Mouse (Mus musculus): ENCODE measurements around the gene Oprl1. TPM values are rescaled to one million over a fixed set of nuclear protein-coding genes. Genes with fewer than 3 reads are reported as not detected.

Oprl1 gene
- total and polyA plus RNA-seq, 3 experiments: not detected

- H3K79me2 ChIP-seq (replicated peaks; ENCODE audit: control insufficient read depth, insufficient read depth, low read length): no peaks in the 10 kb centered on the region
- no peak overlapping the region for H3K4me3 ChIP-seq
- H3K27me3 ChIP-seq (ENCODE audit: control insufficient read depth, insufficient read depth, low read length): peaks cover 4% of the 10 kb centered on the region; the same call in 1 of the 2 replicates
- TF ChIP-seq POLR2A (IDR thresholded peaks at IDR 0.05; ENCODE audit: insufficient read depth, low read depth, low read length) (no peak), EP300 (IDR thresholded peaks at IDR 0.05; ENCODE audit: insufficient read depth, low read depth, low read length) (no peak), CTCF (IDR thresholded peaks at IDR 0.05) (no peak)
- H3K4me1 ChIP-seq (ENCODE audit: control insufficient read depth, insufficient read depth, low read length): peaks cover 17% of the 10 kb centered on the region
- H3K9ac ChIP-seq (ENCODE audit: low read depth, low read length): no peak overlapping the region; the same call in 1 of the 2 replicates
- DNase-seq: no peak
- H3K27ac ChIP-seq: peak overlapping the region; percentile 93
- 31% methylated on average over 1 of the region's 1 CpGs for WGBS
- peaks cover under 1% of the 10 kb centered on the region; the same call in 1 of the 2 replicates for H3K36me3 ChIP-seq (ENCODE audit: control insufficient read depth, insufficient read depth, low read length)
- intact Hi-C loops (cut with DNase I): loop anchor here (5.0 to 10.0 kb wide), 2 partner anchors 201 to 399 kb away; no protein-coding TSS in a partner anchor
Measured at GRCm38 (mm10) chr2:181673501-181673900, 41.3 kb upstream of the Oprl1 start.

GRCm38 (mm10) chr2:181674934-181675333 is 39.9 kb upstream of the Oprl1 start:
- no peaks in the 10 kb centered on the region for H3K36me3 ChIP-seq (ENCODE audit: control insufficient read depth, insufficient read depth, low read length)
- TF ChIP-seq EP300 (IDR thresholded peaks at IDR 0.05; ENCODE audit: insufficient read depth, low read depth, low read length): no peak
- no peak for TF ChIP-seq CTCF (IDR thresholded peaks at IDR 0.05)
- no peak for TF ChIP-seq POLR2A (IDR thresholded peaks at IDR 0.05; ENCODE audit: insufficient read depth, low read depth, low read length)
- H3K79me2 ChIP-seq (replicated peaks; ENCODE audit: control insufficient read depth, insufficient read depth, low read length): no peaks in the 10 kb centered on the region
- H3K4me1 ChIP-seq (ENCODE audit: control insufficient read depth, insufficient read depth, low read length): peaks cover 19% of the 10 kb centered on the region
- no peak overlapping the region for H3K9ac ChIP-seq (ENCODE audit: low read depth, low read length)
- peak overlapping the region; percentile 93 for H3K27ac ChIP-seq
- no peak for DNase-seq
- H3K4me3 ChIP-seq: peak overlapping the region; percentile 22; the same call in 1 of the 2 replicates
- H3K27me3 ChIP-seq (ENCODE audit: control insufficient read depth, insufficient read depth, low read length): peaks cover 4% of the 10 kb centered on the region; the same call in 1 of the 2 replicates
- intact Hi-C loops (cut with DNase I): loop anchor here (1.0 to 10.0 kb wide), 3 partner anchors 12 to 400 kb away; no protein-coding TSS in a partner anchor
- 68% methylated on average over 4 of the region's 4 CpGs for WGBS

- Histone ChIP-seq H3K4me1 (ENCODE audit: control insufficient read depth, insufficient read depth, low read length) (peaks cover 19% of the 10 kb centered on the region), H3K4me3 (peak overlapping the region; percentile 34), H3K79me2 (replicated peaks; ENCODE audit: control insufficient read depth, insufficient read depth, low read length) (no peaks in the 10 kb centered on the region), H3K36me3 (ENCODE audit: control insufficient read depth, insufficient read depth, low read length) (no peaks in the 10 kb centered on the region), H3K27me3 (ENCODE audit: control insufficient read depth, insufficient read depth, low read length) (peaks cover 4% of the 10 kb centered on the region; the same call in 1 of the 2 replicates), H3K27ac (peak overlapping the region; percentile 93), H3K9ac (ENCODE audit: low read depth, low read length) (peak overlapping the region; percentile 43)
- intact Hi-C loops (cut with DNase I): loop anchor here (1.0 to 10.0 kb wide), 2 partner anchors 12 to 401 kb away; no protein-coding TSS in a partner anchor
- WGBS: 3% methylated on average over 14 of the region's 14 CpGs
- DNase-seq: peak; percentile 82 to 91
- TF ChIP-seq CTCF (IDR thresholded peaks at IDR 0.05): peak; percentile 39
- peak; percentile 88 for TF ChIP-seq POLR2A (IDR thresholded peaks at IDR 0.05; ENCODE audit: insufficient read depth, low read depth, low read length)
- peak; percentile 96 for TF ChIP-seq EP300 (IDR thresholded peaks at IDR 0.05; ENCODE audit: insufficient read depth, low read depth, low read length)
Measured at GRCm38 (mm10) chr2:181675454-181675853, 39.4 kb upstream of the Oprl1 start.

- Histone ChIP-seq H3K4me3 (peak overlapping the region; percentile 34; the same call in 1 of the 2 replicates), H3K36me3 (ENCODE audit: control insufficient read depth, insufficient read depth, low read length) (no peaks in the 10 kb centered on the region), H3K27me3 (ENCODE audit: control insufficient read depth, insufficient read depth, low read length) (peaks cover under 1% of the 10 kb centered on the region; the same call in 1 of the 2 replicates), H3K27ac (peak overlapping the region; percentile 82), H3K4me1 (ENCODE audit: control insufficient read depth, insufficient read depth, low read length) (peaks cover 21% of the 10 kb centered on the region), H3K9ac (ENCODE audit: low read depth, low read length) (no peak overlapping the region; the same call in 1 of the 2 replicates), H3K79me2 (replicated peaks; ENCODE audit: control insufficient read depth, insufficient read depth, low read length) (no peaks in the 10 kb centered on the region)
- no peak for TF ChIP-seq POLR2A (IDR thresholded peaks at IDR 0.05; ENCODE audit: insufficient read depth, low read depth, low read length)
- TF ChIP-seq CTCF (IDR thresholded peaks at IDR 0.05): peak; percentile 49
- no peak for TF ChIP-seq EP300 (IDR thresholded peaks at IDR 0.05; ENCODE audit: insufficient read depth, low read depth, low read length)
- WGBS: 43% methylated on average over 2 of the region's 2 CpGs
- no peak for DNase-seq
- intact Hi-C loops (cut with DNase I): loop anchor here (10.0 kb wide), 1 partner anchor 402 kb away; no protein-coding TSS in a partner anchor
Measured at GRCm38 (mm10) chr2:181676424-181676823, 38.4 kb upstream of the Oprl1 start.

GRCm38 (mm10) chr2:181677096-181677754 is 37.6 kb upstream of the Oprl1 start:
- peak; percentile 60 for TF ChIP-seq CTCF (IDR thresholded peaks at IDR 0.05)
- no peak; the same call in 1 of the 2 replicates for TF ChIP-seq POLR2A (IDR thresholded peaks at IDR 0.05; ENCODE audit: insufficient read depth, low read depth, low read length)
- TF ChIP-seq EP300 (IDR thresholded peaks at IDR 0.05; ENCODE audit: insufficient read depth, low read depth, low read length): peak; percentile 92
- intact Hi-C loops (cut with DNase I): loop anchor here (10.0 kb wide), 1 partner anchor 402 kb away; no protein-coding TSS in a partner anchor
- H3K27ac ChIP-seq: peak overlapping the region; percentile 82
- DNase-seq: peak; percentile 69 to 81
- H3K9ac ChIP-seq (ENCODE audit: low read depth, low read length): peak overlapping the region; percentile 33; the same call in 1 of the 2 replicates
- WGBS: 39% methylated on average over 5 of the region's 5 CpGs
- H3K4me1 ChIP-seq (ENCODE audit: control insufficient read depth, insufficient read depth, low read length): peaks cover 21% of the 10 kb centered on the region
- no peaks in the 10 kb centered on the region for H3K36me3 ChIP-seq (ENCODE audit: control insufficient read depth, insufficient read depth, low read length)
- peak overlapping the region; percentile 5; the same call in 1 of the 2 replicates for H3K4me3 ChIP-seq
- H3K79me2 ChIP-seq (replicated peaks; ENCODE audit: control insufficient read depth, insufficient read depth, low read length): no peaks in the 10 kb centered on the region
- H3K27me3 ChIP-seq (ENCODE audit: control insufficient read depth, insufficient read depth, low read length): no peaks in the 10 kb centered on the region

Measured in heart, adult 2 months (tissue).